ENCODE assay signal across 8 mouse cellular contexts in the genomic region with DNA sequence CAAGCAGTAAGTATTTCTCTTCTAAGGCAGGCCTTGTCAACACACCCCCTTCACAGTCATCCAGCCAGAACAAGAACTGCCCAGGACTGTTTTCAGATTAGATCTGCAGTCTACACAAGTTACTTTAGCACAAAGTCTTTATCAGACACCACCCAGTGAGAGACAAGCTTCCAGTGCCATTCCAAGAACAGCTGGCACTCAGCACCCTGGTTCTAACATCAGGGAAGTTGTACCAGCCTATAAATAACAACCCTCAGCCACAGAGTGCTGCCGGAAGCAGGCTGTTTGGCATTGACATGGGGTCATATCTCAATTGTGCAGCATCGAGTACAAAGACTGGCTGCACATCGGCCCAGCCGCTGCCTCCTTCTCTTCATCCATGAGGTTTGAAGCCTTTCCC. TPM values are rescaled to one million over a fixed set of nuclear protein-coding genes. Genes with fewer than 3 reads are reported as not detected.
DNase-seq lines count a peak whose midpoint lies in the region; ATAC-seq and TF ChIP-seq lines count a peak whose summit lies in the region.

No protein-coding gene starts in this region.

- no peak overlapping the region for H3K4me3 ChIP-seq in kidney, embryonic 16.5 days (ENCODE audit: low read length)
- no peak overlapping the region for H3K4me3 ChIP-seq in kidney, embryonic 14.5 days (ENCODE audit: low read length)
- H3K4me3 ChIP-seq in forebrain, embryonic 16.5 days (replicated peaks; ENCODE audit: low read length): no peak overlapping the region
- H3K4me3 ChIP-seq in kidney, postnatal 0 days (replicated peaks; ENCODE audit: low read depth, low read length): no peak overlapping the region
- H3K4me3 ChIP-seq in midbrain, embryonic 11.5 days (ENCODE audit: low read depth, low read length): no peak overlapping the region

- WGBS in kidney, embryonic 16.5 days: 4% methylated on average over 4 of the region's 4 CpGs
- WGBS in kidney, embryonic 14.5 days: 13% methylated on average over 4 of the region's 4 CpGs
- 40% methylated on average over 4 of the region's 4 CpGs for WGBS in forebrain, embryonic 16.5 days
- WGBS in kidney, postnatal 0 days: 21% methylated on average over 4 of the region's 4 CpGs
- 12% methylated on average over 4 of the region's 4 CpGs for WGBS in midbrain, embryonic 11.5 days

- no peak for TF ChIP-seq CTCF in kidney, postnatal 0 days (IDR thresholded peaks at IDR 0.05; ENCODE audit: low read depth)

- DNase-seq in kidney, postnatal 0 days (ENCODE audit: low spot score): peak; percentile 18
- DNase-seq in midbrain, embryonic 11.5 days (ENCODE audit: low spot score, missing footprints): peak; percentile 85
- DNase-seq in cerebellum, postnatal 4 days (ENCODE audit: low spot score in 2 of 2): no peak
- DNase-seq in urinary bladder, postnatal 10 days (ENCODE audit: low spot score): no peak
- no peak for DNase-seq in ovary, postnatal 36 days (ENCODE audit: low spot score)

- H3K27ac ChIP-seq in kidney, embryonic 16.5 days (ENCODE audit: low read length): peak overlapping the region; percentile 53
- H3K27ac ChIP-seq in kidney, embryonic 14.5 days (ENCODE audit: low read depth, low read length): no peak overlapping the region; the same call in 1 of the 2 replicates
- H3K27ac ChIP-seq in forebrain, embryonic 16.5 days (ENCODE audit: low read length): no peak overlapping the region
- 0 out of 2 replicates have a peak overlapping the region, but pooled peaks have one; percentile 25 for H3K27ac ChIP-seq in kidney, postnatal 0 days
- no peak overlapping the region for H3K27ac ChIP-seq in midbrain, embryonic 11.5 days (ENCODE audit: low read depth, low read length)

- no peaks in the 10 kb centered on the region for H3K36me3 ChIP-seq in kidney, embryonic 16.5 days (ENCODE audit: insufficient read depth, low read length)
- H3K36me3 ChIP-seq in kidney, embryonic 14.5 days (ENCODE audit: control insufficient read depth, insufficient read depth, low read length): no peaks in the 10 kb centered on the region
- H3K36me3 ChIP-seq in forebrain, embryonic 16.5 days (ENCODE audit: control insufficient read depth, insufficient read depth): no peaks in the 10 kb centered on the region
- H3K36me3 ChIP-seq in kidney, postnatal 0 days (ENCODE audit: insufficient read depth, low read length): no peaks in the 10 kb centered on the region
- H3K36me3 ChIP-seq in midbrain, embryonic 11.5 days (ENCODE audit: control insufficient read depth, insufficient read depth, low read length): no peaks in the 10 kb centered on the region

- peak overlapping the region; percentile 38 for H3K9ac ChIP-seq in kidney, embryonic 16.5 days (replicated peaks; ENCODE audit: low read length)
- H3K9ac ChIP-seq in kidney, embryonic 14.5 days (ENCODE audit: low read depth, low read length): no peak overlapping the region
- no peak overlapping the region for H3K9ac ChIP-seq in forebrain, embryonic 16.5 days (replicated peaks; ENCODE audit: low read depth, low read length)
- H3K9ac ChIP-seq in kidney, postnatal 0 days (ENCODE audit: low read depth, low read length): no peak overlapping the region
- H3K9ac ChIP-seq in midbrain, embryonic 11.5 days (ENCODE audit: low read length): no peak overlapping the region

- H3K4me1 ChIP-seq in kidney, embryonic 16.5 days (ENCODE audit: insufficient read depth, low read length): peaks cover 28% of the 10 kb centered on the region
- H3K4me1 ChIP-seq in kidney, embryonic 14.5 days (ENCODE audit: control insufficient read depth, insufficient read depth, low read length): peaks cover 21% of the 10 kb centered on the region
- peaks cover 22% of the 10 kb centered on the region for H3K4me1 ChIP-seq in forebrain, embryonic 16.5 days (replicated peaks; ENCODE audit: control insufficient read depth, insufficient read depth, low read length)
- peaks cover 18% of the 10 kb centered on the region for H3K4me1 ChIP-seq in kidney, postnatal 0 days (replicated peaks; ENCODE audit: insufficient read depth, low read length)
- peaks cover 16% of the 10 kb centered on the region for H3K4me1 ChIP-seq in midbrain, embryonic 11.5 days (ENCODE audit: control insufficient read depth, insufficient read depth, low read length)

- H3K4me2 ChIP-seq in kidney, embryonic 16.5 days (replicated peaks; ENCODE audit: low read depth, low read length): peak overlapping the region; percentile 23; the same call in 1 of the 2 replicates
- no peak overlapping the region for H3K4me2 ChIP-seq in kidney, embryonic 14.5 days (replicated peaks; ENCODE audit: low read depth, low read length)
- H3K4me2 ChIP-seq in forebrain, embryonic 16.5 days (ENCODE audit: low read length): 0 out of 2 replicates have a peak overlapping the region, but pooled peaks have one; percentile 1
- H3K4me2 ChIP-seq in kidney, postnatal 0 days (ENCODE audit: low read length): no peak overlapping the region
- H3K4me2 ChIP-seq in midbrain, embryonic 11.5 days: no peak overlapping the region

- ATAC-seq in kidney, embryonic 16.5 days (ENCODE audit: low FRiP score, low TSS enrichment): peak; percentile 28; the same call in 1 of the 2 replicates
- no peak for ATAC-seq in kidney, embryonic 14.5 days (ENCODE audit: low FRiP score, low TSS enrichment)
- ATAC-seq in forebrain, embryonic 16.5 days: no peak
- no peak; the same call in 1 of the 2 replicates for ATAC-seq in kidney, postnatal 0 days (replicated peaks; ENCODE audit: low FRiP score, low read depth)
- ATAC-seq in midbrain, embryonic 11.5 days (ENCODE audit: low FRiP score): no peak

- no peaks in the 10 kb centered on the region for H3K27me3 ChIP-seq in kidney, embryonic 16.5 days (ENCODE audit: insufficient read depth, low read length)
- no peaks in the 10 kb centered on the region for H3K27me3 ChIP-seq in kidney, embryonic 14.5 days (ENCODE audit: control insufficient read depth, insufficient read depth, low read length)
- no peaks in the 10 kb centered on the region for H3K27me3 ChIP-seq in forebrain, embryonic 16.5 days (replicated peaks; ENCODE audit: control insufficient read depth, insufficient read depth, low read length)
- H3K27me3 ChIP-seq in kidney, postnatal 0 days (ENCODE audit: insufficient read depth, low read length): no peaks in the 10 kb centered on the region
- no peaks in the 10 kb centered on the region for H3K27me3 ChIP-seq in midbrain, embryonic 11.5 days (ENCODE audit: control insufficient read depth, insufficient read depth, low read length)

- H3K9me3 ChIP-seq in kidney, embryonic 16.5 days (ENCODE audit: low read length): no peaks in the 10 kb centered on the region
- H3K9me3 ChIP-seq in kidney, embryonic 14.5 days (ENCODE audit: control insufficient read depth, low read length): no peaks in the 10 kb centered on the region
- H3K9me3 ChIP-seq in forebrain, embryonic 16.5 days (ENCODE audit: control insufficient read depth, low read length): no peaks in the 10 kb centered on the region
- H3K9me3 ChIP-seq in kidney, postnatal 0 days (replicated peaks; ENCODE audit: low read length): no peaks in the 10 kb centered on the region
- no peaks in the 10 kb centered on the region for H3K9me3 ChIP-seq in midbrain, embryonic 11.5 days (ENCODE audit: control insufficient read depth, low read length)

RNA-seq across cellular contexts. Expression of a gene that starts 21.0 kb away (rescaled TPM):
- 2.1 and 2.7 TPM in 2 replicates for polyA plus RNA-seq in kidney, embryonic 16.5 days (2015; fragmentation: Nextera tagmentation; extraction: Ambion mirVana)
- 2.4 and 3.1 TPM in 2 replicates for polyA plus RNA-seq in kidney, embryonic 14.5 days (2014; fragmentation: Nextera tagmentation; extraction: Ambion mirVana)
- 23.4 and 33.8 TPM in 2 replicates for polyA plus RNA-seq in forebrain, embryonic 16.5 days (2015; fragmentation: Nextera tagmentation; extraction: Ambion mirVana)
- polyA plus RNA-seq in kidney, postnatal 0 days (2015; fragmentation: Nextera tagmentation; extraction: Ambion mirVana): 2.2 and 2.3 TPM in 2 replicates
- 9.2 and 11.1 TPM in 2 replicates for polyA plus RNA-seq in midbrain, embryonic 11.5 days (2014; fragmentation: Nextera tagmentation; extraction: Ambion mirVana)

Comparison
In these comparisons a context has a peak if more than half of its experiments do, and no peak if none do; other contexts are left out.
1. H3K27ac ChIP-seq: peak in kidney, embryonic 16.5 days (single experiment) and kidney, postnatal 0 days (single experiment); none in kidney, embryonic 14.5 days (single experiment), forebrain, embryonic 16.5 days (single experiment) and midbrain, embryonic 11.5 days (single experiment).
2. H3K4me2 ChIP-seq: peak in kidney, embryonic 16.5 days (single experiment) and forebrain, embryonic 16.5 days (single experiment); none in kidney, embryonic 14.5 days (single experiment), kidney, postnatal 0 days (single experiment) and midbrain, embryonic 11.5 days (single experiment).
3. DNase-seq: peak in kidney, postnatal 0 days (single experiment) and midbrain, embryonic 11.5 days (single experiment); none in cerebellum, postnatal 4 days (0 of 2), urinary bladder, postnatal 10 days (single experiment) and ovary, postnatal 36 days (single experiment).